Mouse (Mus musculus): Measurements from ENCODE around the gene Kif3a. TPM values are rescaled to one million over a fixed set of nuclear protein-coding genes. Genes with fewer than 3 reads are reported as not detected.
"Not testable (repeated sequence)": the region's sequence is repeated elsewhere in the genome, so short reads cannot be mapped to it uniquely, and the experiment has no call there.

Gene Kif3a
- total and polyA plus RNA-seq, 3 experiments = 7.7 to 26.5 (median 18.3) TPM

- DNase-seq (ENCODE audit: extremely low read depth) = peak; percentile 38
- Histone ChIP-seq H3K4me2 (ENCODE audit: insufficient read depth, low read depth, poor library complexity, severe bottlenecking) (no peak overlapping the region), H3K9me3 (replicated peaks; ENCODE audit: low read length) (peaks cover 7% of the 10 kb centered on the region), H3K9ac (ENCODE audit: insufficient read depth, low read depth) (no peak overlapping the region), H3K27me3 (replicated peaks) (no peaks in the 10 kb centered on the region), H3K4me1 (ENCODE audit: control insufficient read depth in 1 of 2, insufficient read depth in 2 of 2) (no peaks in the 10 kb centered on the region), H3K79me2 (replicated peaks; ENCODE audit: control insufficient read depth, extremely low read depth, insufficient read depth, poor library complexity, severe bottlenecking) (no peaks in the 10 kb centered on the region), H3K27ac (ENCODE audit: insufficient read depth, low read depth) (no peak overlapping the region), H3K36me3 (replicated peaks in 1 of 2; ENCODE audit: control insufficient read depth in 1 of 2, insufficient read depth in 1 of 2, low read length in 1 of 2) (no peaks in the 10 kb centered on the region), H3K4me3 (replicated peaks in 1 of 3; ENCODE audit: low read depth in 2 of 3, low read length in 2 of 3, poor library complexity in 1 of 3) (no peak overlapping the region)
- TF ChIP-seq SMC3 (IDR thresholded peaks at IDR 0.05; ENCODE audit: low read depth, low read length) = peak; percentile 40
- TF ChIP-seq RAD21 (IDR thresholded peaks at IDR 0.05; ENCODE audit: low read depth, low read length) = peak; percentile 9
- TF ChIP-seq E2F4 (IDR thresholded peaks at IDR 0.05; ENCODE audit: insufficient replicate concordance, low read depth, low read length) = no peak
- TF ChIP-seq CTCF (conservative IDR thresholded peaks at IDR 0.05 in 1 of 2, IDR thresholded peaks at IDR 0.05 in 1 of 2; ENCODE audit: low read depth in 2 of 2, low read length in 2 of 2) = peak in 1 of 2 experiments; percentile 50; a peak in 2 of 4 replicates
- dilution Hi-C loops (cut with MboI; ENCODE audit: extremely low pct_ligation_motif_present, extremely low pct_unique_long_range_greater_than_20kb, low sequenced_read_pairs) (no loop called here), in situ Hi-C loops (cut with MboI; ENCODE audit: low pct_ligation_motif_present, low pct_unique_long_range_greater_than_20kb, low sequenced_read_pairs) (no loop called here)
These were observed 15.4 kb upstream of the Kif3a start for GRCm38 (mm10) chr11:53551754-53552153.

- H3K4me3 ChIP-seq (replicated peaks in 1 of 3; ENCODE audit: low read depth in 2 of 3, low read length in 2 of 3, poor library complexity in 1 of 3); H3K9ac ChIP-seq (ENCODE audit: insufficient read depth, low read depth); H3K4me1 ChIP-seq (ENCODE audit: control insufficient read depth in 1 of 2, insufficient read depth in 2 of 2); H3K27me3 ChIP-seq (replicated peaks); DNase-seq (ENCODE audit: extremely low read depth); H3K27ac ChIP-seq (ENCODE audit: insufficient read depth, low read depth); H3K79me2 ChIP-seq (replicated peaks; ENCODE audit: control insufficient read depth, extremely low read depth, insufficient read depth, poor library complexity, severe bottlenecking); dilution Hi-C loops (cut with MboI; ENCODE audit: extremely low pct_ligation_motif_present, extremely low pct_unique_long_range_greater_than_20kb, low sequenced_read_pairs); H3K36me3 ChIP-seq (replicated peaks in 1 of 2; ENCODE audit: control insufficient read depth in 1 of 2, insufficient read depth in 1 of 2, low read length in 1 of 2); H3K9me3 ChIP-seq (replicated peaks; ENCODE audit: low read length); H3K4me2 ChIP-seq (ENCODE audit: insufficient read depth, low read depth, poor library complexity, severe bottlenecking); in situ Hi-C loops (cut with MboI; ENCODE audit: low pct_ligation_motif_present, low pct_unique_long_range_greater_than_20kb, low sequenced_read_pairs): not testable (repeated sequence)
These were observed 10.7 kb upstream of the Kif3a start for GRCm38 (mm10) chr11:53556529-53556928.

- dilution Hi-C loops (cut with MboI; ENCODE audit: extremely low pct_ligation_motif_present, extremely low pct_unique_long_range_greater_than_20kb, low sequenced_read_pairs); H3K4me3 ChIP-seq (replicated peaks in 1 of 3; ENCODE audit: low read depth in 2 of 3, low read length in 2 of 3, poor library complexity in 1 of 3); H3K4me2 ChIP-seq (ENCODE audit: insufficient read depth, low read depth, poor library complexity, severe bottlenecking); H3K27ac ChIP-seq (ENCODE audit: insufficient read depth, low read depth); H3K9ac ChIP-seq (ENCODE audit: insufficient read depth, low read depth); H3K27me3 ChIP-seq (replicated peaks); H3K79me2 ChIP-seq (replicated peaks; ENCODE audit: control insufficient read depth, extremely low read depth, insufficient read depth, poor library complexity, severe bottlenecking); H3K36me3 ChIP-seq (replicated peaks in 1 of 2; ENCODE audit: control insufficient read depth in 1 of 2, insufficient read depth in 1 of 2, low read length in 1 of 2); in situ Hi-C loops (cut with MboI; ENCODE audit: low pct_ligation_motif_present, low pct_unique_long_range_greater_than_20kb, low sequenced_read_pairs); H3K4me1 ChIP-seq (ENCODE audit: control insufficient read depth in 1 of 2, insufficient read depth in 2 of 2); DNase-seq (ENCODE audit: extremely low read depth); H3K9me3 ChIP-seq (replicated peaks; ENCODE audit: low read length): not testable (repeated sequence)
These were observed 9.2 kb upstream of the Kif3a start for GRCm38 (mm10) chr11:53557992-53558391.

- in situ Hi-C loops (cut with MboI; ENCODE audit: low pct_ligation_motif_present, low pct_unique_long_range_greater_than_20kb, low sequenced_read_pairs) = loop anchor here (5.0 to 10.0 kb wide), 3 partner anchors 33 to 475 kb away; no protein-coding TSS in a partner anchor
- H3K4me2 ChIP-seq (ENCODE audit: insufficient read depth, low read depth, poor library complexity, severe bottlenecking); H3K9ac ChIP-seq (ENCODE audit: insufficient read depth, low read depth); H3K36me3 ChIP-seq (replicated peaks in 1 of 2; ENCODE audit: control insufficient read depth in 1 of 2, insufficient read depth in 1 of 2, low read length in 1 of 2); H3K79me2 ChIP-seq (replicated peaks; ENCODE audit: control insufficient read depth, extremely low read depth, insufficient read depth, poor library complexity, severe bottlenecking); H3K4me3 ChIP-seq (replicated peaks in 1 of 3; ENCODE audit: low read depth in 2 of 3, low read length in 2 of 3, poor library complexity in 1 of 3); DNase-seq (ENCODE audit: extremely low read depth); H3K27me3 ChIP-seq (replicated peaks); H3K27ac ChIP-seq (ENCODE audit: insufficient read depth, low read depth); H3K4me1 ChIP-seq (ENCODE audit: control insufficient read depth in 1 of 2, insufficient read depth in 2 of 2); H3K9me3 ChIP-seq (replicated peaks; ENCODE audit: low read length); dilution Hi-C loops (cut with MboI; ENCODE audit: extremely low pct_ligation_motif_present, extremely low pct_unique_long_range_greater_than_20kb, low sequenced_read_pairs): not testable (repeated sequence)
These were observed 7.2 kb upstream of the Kif3a start for GRCm38 (mm10) chr11:53559980-53560379.
